Mouse (Mus musculus) mesoderm, embryonic 11.5 days (tissue): ENCODE results near the gene Map3k7.
"Not testable (repeated sequence)": the region's sequence is repeated elsewhere in the genome, so short reads cannot be mapped to it uniquely, and the experiment has no call there.

ENCODE experiments used
- DNase-seq: peaks from one replicate; pipeline ENCODE4 v3.0.0-alpha.2; 2012; ENCODE audit warnings: low read depth, low spot score

The Map3k7 gene

GRCm38 (mm10) chr4:31993386-31993785 lies 29.5 kb downstream of the Map3k7 start:
- DNase-seq, result no peak

DNA sequence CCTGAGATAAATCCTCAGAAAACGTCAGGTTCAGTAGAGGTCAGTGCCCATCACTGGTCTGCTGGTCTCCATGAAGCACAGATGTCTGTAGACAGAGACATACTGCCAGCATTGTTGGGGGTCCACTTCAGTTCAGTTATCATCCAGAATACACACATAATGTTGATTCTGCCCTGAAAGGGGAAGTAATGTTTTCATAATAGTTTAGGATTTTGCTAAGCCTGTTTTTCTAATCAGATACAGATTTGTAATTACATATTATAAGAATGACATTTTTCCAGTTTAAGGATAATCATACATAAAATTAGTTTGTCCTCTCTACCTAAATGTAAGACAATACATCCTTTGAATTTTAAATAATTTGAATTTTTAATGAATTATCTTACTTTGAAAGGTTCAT lies 30.0 kb downstream of the Map3k7 start:
- DNase-seq, result no peak

- DNase-seq, result no peak
Measured at GRCm38 (mm10) chr4:32001498-32001897, 37.6 kb downstream of the Map3k7 start.

DNA sequence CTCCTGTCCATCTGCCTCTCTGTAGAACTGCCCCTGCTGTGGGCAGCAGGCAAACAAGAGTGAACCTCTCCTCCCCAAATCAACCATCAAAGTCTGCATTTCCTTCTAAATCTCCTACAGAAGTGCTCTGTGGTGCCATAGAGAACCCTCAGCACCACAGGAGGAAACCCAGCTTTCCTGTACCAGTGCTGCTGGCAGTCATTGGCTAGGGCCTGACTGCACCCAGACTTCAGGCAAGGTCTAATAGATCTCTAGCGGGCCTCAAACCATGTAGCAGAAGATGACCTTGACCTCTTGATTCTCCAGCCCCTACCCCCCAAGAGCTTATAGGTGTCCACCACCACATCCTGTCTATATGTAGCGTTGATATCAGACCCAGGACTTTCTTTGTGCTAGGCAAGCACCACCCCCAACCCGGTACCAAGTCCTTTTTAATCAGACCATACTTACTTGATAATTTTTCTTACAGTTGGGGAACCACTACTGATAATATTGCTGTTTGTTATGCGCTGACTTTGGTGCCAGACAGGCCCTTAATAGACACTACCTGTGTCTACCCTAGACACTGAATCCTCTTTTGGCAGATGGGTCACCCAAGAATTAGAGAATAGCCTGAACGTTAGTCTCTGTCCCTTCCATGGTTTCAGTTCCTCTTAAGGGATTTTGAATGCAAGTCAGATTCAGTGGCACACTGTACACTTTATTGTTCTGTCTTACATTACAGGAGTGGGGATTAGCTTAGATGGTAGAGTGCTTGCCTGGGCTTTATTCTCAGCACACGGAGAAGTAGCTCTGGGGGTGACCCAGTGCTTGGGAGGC lies 41.1 kb downstream of the Map3k7 start:
- no peak for DNase-seq

GRCm38 (mm10) chr4:32007174-32007573 lies 43.3 kb downstream of the Map3k7 start:
- no peak for DNase-seq

DNA sequence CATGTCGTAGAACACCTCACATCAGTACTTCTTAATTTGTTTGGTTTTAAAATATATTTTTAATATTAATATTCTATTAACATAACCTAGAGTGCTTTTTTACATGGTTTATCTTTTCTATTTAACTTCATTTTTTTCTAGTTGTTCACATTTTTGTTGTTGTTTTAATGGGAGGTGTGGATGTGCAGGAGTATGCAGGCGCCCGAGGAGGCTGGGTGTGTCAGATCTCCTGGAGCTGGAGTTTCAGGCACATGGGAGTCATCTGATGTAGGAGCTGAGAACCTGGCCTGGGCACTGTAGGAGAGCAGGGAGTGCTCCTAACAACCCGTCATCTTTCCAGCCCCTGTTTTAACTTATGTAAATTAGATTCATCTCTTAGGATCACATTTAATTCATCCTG lies 44.2 kb downstream of the Map3k7 start:
- DNase-seq, result no peak

DNA sequence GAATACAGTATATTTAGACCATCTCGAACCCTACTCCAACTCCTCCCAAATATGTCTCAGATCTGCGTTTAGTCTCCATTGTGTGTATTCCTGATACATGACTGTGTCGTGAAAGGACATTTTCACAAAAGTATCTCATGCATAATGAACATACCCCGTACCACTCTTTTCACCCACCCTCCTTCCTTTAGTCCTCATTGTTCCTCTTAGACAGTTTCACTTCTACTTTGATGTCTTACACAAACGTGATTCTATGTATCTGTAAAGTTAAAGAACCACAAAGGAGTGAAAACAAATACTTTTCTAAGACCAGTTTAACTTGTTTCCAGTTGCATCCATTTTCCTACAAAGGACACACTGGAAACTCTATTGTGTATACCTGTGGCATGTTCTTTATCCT lies 46.9 kb downstream of the Map3k7 start:
- DNase-seq, result no peak

- no peak for DNase-seq
Measured at GRCm38 (mm10) chr4:32011218-32011973, 47.5 kb downstream of the Map3k7 start.

DNA sequence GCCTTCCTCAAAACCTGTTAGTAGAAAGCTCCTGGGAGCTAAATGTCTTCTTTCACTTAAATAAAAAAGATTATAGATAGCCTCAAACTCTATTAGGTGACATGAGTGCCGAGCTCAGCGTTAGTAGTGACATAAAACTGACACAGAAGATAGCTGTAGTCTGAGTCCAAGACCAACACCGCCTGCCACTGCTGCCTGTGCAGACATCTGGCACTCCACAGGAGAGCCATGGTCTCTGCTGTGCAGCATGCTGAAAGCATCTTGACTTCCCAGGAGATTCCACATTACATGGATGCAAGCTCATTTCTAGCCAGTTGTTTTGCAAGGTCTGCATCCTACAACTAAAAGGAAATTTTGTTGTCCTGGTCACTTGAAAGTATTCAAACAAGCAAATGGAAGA lies 57.2 kb downstream of the Map3k7 start:
- no peak for DNase-seq

DNA sequence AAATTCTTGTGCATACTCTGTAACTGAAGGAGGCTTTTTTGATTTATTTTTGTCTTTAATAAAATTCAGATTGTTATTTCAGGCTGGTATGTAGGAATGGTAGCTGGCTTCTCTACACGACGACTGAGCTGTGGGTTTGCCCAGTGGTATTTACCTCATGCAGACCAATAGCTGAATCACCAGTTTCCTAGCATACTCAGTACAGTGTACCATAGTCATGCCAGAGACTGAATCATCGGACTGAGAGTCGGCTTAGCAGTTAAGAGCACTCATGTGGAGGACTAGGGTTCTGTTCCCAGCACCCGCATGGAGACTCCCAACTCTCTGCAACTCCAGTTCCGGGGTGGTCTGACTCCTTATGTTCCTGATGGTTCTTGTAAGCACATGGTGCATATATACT lies 58.4 kb downstream of the Map3k7 start:
- no peak for DNase-seq

- not testable (repeated sequence) for DNase-seq
Measured at GRCm38 (mm10) chr4:32024170-32024569, 60.3 kb downstream of the Map3k7 start.

DNA sequence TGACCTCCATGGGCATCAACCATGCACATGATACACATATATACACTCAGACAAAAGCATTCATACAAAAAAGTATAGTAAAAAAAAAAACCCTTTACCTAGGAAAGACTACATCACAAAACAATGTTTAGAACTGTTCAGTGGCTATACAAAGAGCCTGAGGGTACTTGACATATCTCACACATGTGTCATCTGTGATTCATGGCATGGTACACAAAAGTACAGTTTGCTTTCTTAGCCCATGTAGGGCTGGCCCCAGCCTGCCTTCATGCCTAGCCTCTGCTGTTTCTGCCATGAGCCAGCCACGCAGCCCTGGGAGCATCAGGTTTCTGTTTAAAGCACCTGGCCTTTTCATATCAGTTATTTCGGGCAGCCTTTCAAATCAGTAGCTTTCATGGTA lies 61.2 kb downstream of the Map3k7 start:
- DNase-seq, result no peak

DNA sequence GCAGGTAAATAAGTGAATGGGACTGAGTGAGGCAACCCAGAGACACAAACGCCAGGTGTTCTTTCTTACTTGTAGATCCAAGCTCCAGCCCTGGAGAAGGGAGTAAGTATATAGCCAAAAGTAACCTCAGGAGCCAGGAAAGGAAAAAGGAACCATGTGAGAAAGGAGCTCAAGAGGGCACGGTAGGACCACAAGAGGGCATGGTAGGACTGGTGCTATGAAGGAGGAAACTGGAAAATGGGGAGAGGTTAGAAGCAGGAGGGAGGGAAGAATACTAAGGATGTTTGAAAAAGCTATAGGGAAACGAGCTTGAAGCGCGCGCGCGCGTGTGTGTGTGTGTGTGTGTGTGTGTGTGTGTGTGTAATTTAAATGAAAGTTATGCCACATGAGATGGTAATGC lies 63.2 kb downstream of the Map3k7 start:
- no peak for DNase-seq

DNA sequence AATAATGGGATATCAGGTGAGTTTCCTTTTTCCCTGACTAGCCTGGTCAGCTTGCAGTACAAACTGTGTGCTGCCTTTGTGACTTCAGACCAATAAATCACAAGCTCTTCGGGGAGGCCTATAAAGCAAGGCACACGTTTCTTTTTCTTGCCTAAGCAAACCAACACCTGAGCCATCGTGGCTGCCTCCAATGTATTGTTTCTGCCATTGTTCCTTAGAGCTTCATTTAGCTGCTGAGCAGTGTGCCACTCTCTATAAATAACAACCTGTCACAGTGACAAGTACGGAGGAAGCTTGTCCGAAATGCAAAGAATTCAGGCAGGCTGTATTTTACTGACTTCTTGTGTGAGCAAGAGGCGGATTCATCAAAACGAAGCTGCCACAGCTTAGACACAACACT lies 73.4 kb downstream of the Map3k7 start:
- DNase-seq, result peak; percentile 34

GRCm38 (mm10) chr4:32041741-32042452 lies 78.0 kb downstream of the Map3k7 start:
- peak; percentile 88 for DNase-seq

- peak; percentile 54 for DNase-seq
Measured at GRCm38 (mm10) chr4:32045234-32045633, 81.3 kb downstream of the Map3k7 start.

DNA sequence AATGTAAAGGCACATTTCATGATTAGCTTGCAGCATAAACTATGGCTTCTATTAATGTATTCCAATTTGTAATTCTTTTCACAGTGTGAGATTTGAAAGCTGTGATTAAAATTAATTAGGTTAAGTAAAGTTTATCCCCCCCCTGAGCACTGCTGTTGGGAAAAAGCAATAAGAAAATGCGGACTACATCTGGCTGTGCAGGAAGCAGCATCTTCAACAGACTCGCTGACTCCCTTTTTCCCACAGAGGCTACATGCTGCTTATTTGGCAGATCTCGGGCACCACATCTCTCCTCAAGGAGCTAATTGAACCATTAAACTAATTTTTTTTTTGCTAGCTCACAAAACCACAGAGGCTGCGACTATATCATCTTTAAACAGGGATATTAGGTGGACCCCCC lies 85.9 kb downstream of the Map3k7 start:
- no peak for DNase-seq

DNA sequence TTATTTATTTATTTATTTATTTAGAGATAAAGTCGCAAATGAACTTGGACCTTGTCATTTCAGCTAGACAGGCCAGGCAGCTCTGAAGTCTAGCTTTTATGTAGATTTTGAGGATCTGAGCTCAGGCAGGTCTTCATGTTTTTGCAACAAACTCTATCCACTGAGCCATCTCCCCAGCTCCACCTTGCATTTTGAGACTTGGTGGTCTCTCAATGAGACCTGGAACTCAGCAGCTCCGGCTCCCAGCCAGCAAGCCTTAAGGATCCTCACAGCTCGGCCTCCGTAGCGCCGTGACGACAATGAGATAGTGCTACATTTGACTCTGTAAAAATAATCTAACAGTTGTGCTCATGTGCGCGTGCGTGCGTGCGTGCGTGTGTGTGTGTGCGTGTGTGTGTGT lies 89.3 kb downstream of the Map3k7 start:
- DNase-seq, result no peak

GRCm38 (mm10) chr4:32055151-32056052 lies 91.5 kb downstream of the Map3k7 start:
- DNase-seq, result peak; percentile 85

GRCm38 (mm10) chr4:32056441-32056840 lies 92.5 kb downstream of the Map3k7 start:
- no peak for DNase-seq

GRCm38 (mm10) chr4:32057102-32057501 lies 93.2 kb downstream of the Map3k7 start:
- no peak for DNase-seq
